In genomic region chr2:26519753-26520152, GRCm38 (mm10) we compare ENCODE assay signal across 11 mouse cellular contexts.
"Had no signal": no experiment of that assay in that cellular context is flagged by ENCODE, and none has a peak within 500 bp of the region (broad histone marks: within the 10 kb centered on the region; RNA-seq: fewer than 3 reads in every experiment).

No protein-coding gene starts in this region.

- H3K4me2 ChIP-seq: limb, embryonic 12.5 days; liver, embryonic 13.5 days; neural tube, embryonic 12.5 days had no signal

- H3K9me3 ChIP-seq: limb, embryonic 12.5 days; liver, embryonic 13.5 days; neural tube, embryonic 12.5 days had no signal

- H3K9ac ChIP-seq: limb, embryonic 12.5 days; liver, embryonic 13.5 days; liver, postnatal 0 days; neural tube, embryonic 12.5 days had no signal

- H3K4me3 ChIP-seq: left cerebral cortex, adult 2 months; limb, embryonic 12.5 days; liver, embryonic 13.5 days; neural tube, embryonic 12.5 days had no signal

- H3K27ac ChIP-seq: left cerebral cortex, adult 2 months; limb, embryonic 12.5 days; liver, embryonic 13.5 days; neural tube, embryonic 12.5 days; stomach, postnatal 0 days had no signal

- DNase-seq: kidney, postnatal 14 days; liver; liver, embryonic 13.5 days; liver, postnatal 0 days; lung, postnatal 36 days; midbrain, embryonic 14.5 days had no signal

- ATAC-seq: liver, postnatal 0 days; lung, postnatal 0 days had no signal

- H3K27me3 ChIP-seq: limb, embryonic 12.5 days; liver, embryonic 13.5 days; neural tube, embryonic 12.5 days had no signal

- H3K36me3 ChIP-seq: limb, embryonic 12.5 days; liver, embryonic 13.5 days; neural tube, embryonic 12.5 days had no signal
